7 mouse cellular contexts compared by ENCODE assay signal in the genomic region with DNA sequence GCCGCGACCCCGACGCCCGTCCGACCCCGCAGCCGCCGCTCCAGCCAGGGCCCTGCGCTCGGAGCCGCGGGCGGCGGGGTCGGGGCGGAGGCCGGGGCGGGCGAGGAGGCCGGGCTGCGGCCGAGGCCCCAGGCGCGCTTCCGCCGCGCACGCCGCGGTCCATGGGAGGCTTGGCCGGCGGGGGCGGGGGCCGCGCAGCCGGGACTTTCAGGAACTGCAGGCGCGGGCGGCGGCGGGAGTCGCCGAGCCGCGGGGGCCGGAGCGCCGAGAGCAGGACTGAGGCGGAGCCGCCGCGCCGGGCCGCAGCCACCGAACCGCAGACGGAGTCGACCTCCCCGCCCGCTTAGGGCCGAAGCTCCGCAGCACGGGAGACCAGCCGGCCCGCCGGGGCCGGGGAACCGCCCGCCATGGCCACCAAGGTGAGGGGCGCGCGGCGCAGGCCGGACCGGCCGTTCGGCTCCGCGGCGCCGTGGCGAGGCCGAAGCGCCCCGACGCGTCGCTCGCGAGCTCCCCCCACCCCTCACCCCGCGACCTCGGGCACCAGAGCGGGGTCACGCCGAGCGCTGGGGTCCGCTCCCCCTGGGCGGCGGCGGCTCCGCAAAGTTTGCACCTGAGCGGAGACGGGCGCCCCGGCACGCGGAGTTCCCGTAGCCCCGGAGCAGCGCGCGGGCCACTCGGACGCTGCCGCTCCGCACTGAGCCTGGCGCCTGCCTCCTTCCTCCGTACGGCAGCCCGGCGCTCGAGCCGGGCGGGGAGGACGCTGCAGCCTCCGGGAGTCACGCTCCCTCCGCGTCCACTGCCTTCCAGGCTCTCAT. TPM values are rescaled to one million over a fixed set of nuclear protein-coding genes. Genes with fewer than 3 reads are reported as not detected.
DNase-seq lines count a peak whose midpoint lies in the region; ATAC-seq and TF ChIP-seq lines count a peak whose summit lies in the region.

A gene (plus strand): TSS at position 202 of the 815 bp plus-strand sequence.

- peak; percentile 73 to 83 for DNase-seq in adrenal gland, adult 18-20 months (ENCODE audit: low spot score in 2 of 2)
- peak; percentile 35 for DNase-seq in embryo, embryonic 11.5 days (ENCODE audit: low read depth, low spot score)
- DNase-seq in limb, embryonic 11.5 days (ENCODE audit: low spot score), result peak; percentile 80
- DNase-seq in spleen, adult 12 weeks (ENCODE audit: low spot score), result peak; percentile 41

- no peaks in the 10 kb centered on the region for H3K4me1 ChIP-seq in intestine, postnatal 0 days (replicated peaks; ENCODE audit: control insufficient read depth, insufficient read depth, low read length)
- H3K4me1 ChIP-seq in limb, embryonic 11.5 days (ENCODE audit: control insufficient read depth, insufficient read depth, low read length), result peaks cover 3% of the 10 kb centered on the region; the same call in 1 of the 2 replicates
- peaks cover 14% of the 10 kb centered on the region for H3K4me1 ChIP-seq in midbrain, embryonic 12.5 days

- peak; percentile 73 for ATAC-seq in granulocyte monocyte progenitor cell, adult 5-6 weeks (replicated peaks; ENCODE audit: poor library complexity, severe bottlenecking)
- peak; percentile 67 for ATAC-seq in intestine, postnatal 0 days
- ATAC-seq in limb, embryonic 11.5 days (ENCODE audit: insufficient number of reproducible peaks, low FRiP score, low TSS enrichment, low read depth), result peak; percentile 85
- ATAC-seq in midbrain, embryonic 12.5 days (ENCODE audit: low FRiP score, low read depth), result peak; percentile 87

- TF ChIP-seq CTCF in intestine, postnatal 0 days (IDR thresholded peaks at IDR 0.05; ENCODE audit: low read depth), result 0 out of 2 replicates have a peak, but pooled peaks have one; percentile 9

- peak within 1 kb of the TSS; percentile 77 for H3K4me2 ChIP-seq in intestine, postnatal 0 days (replicated peaks; ENCODE audit: low read depth)
- peak within 1 kb of the TSS; percentile 75 for H3K4me2 ChIP-seq in limb, embryonic 11.5 days (ENCODE audit: low read depth, severe bottlenecking)
- peak within 1 kb of the TSS; percentile 69 for H3K4me2 ChIP-seq in midbrain, embryonic 12.5 days (replicated peaks)

- no peaks in the 10 kb centered on the region for H3K9me3 ChIP-seq in intestine, postnatal 0 days (ENCODE audit: control insufficient read depth)
- H3K9me3 ChIP-seq in limb, embryonic 11.5 days (ENCODE audit: control insufficient read depth, low read length), result no peaks in the 10 kb centered on the region
- no peaks in the 10 kb centered on the region for H3K9me3 ChIP-seq in midbrain, embryonic 12.5 days

- peak within 1 kb of the TSS; percentile 100 for H3K9ac ChIP-seq in intestine, postnatal 0 days (ENCODE audit: low read depth, low read length)
- H3K9ac ChIP-seq in limb, embryonic 11.5 days (ENCODE audit: low read length), result peak within 1 kb of the TSS; percentile 98
- peak within 1 kb of the TSS; percentile 90 for H3K9ac ChIP-seq in midbrain, embryonic 12.5 days (replicated peaks)

- H3K4me3 ChIP-seq in intestine, postnatal 0 days (ENCODE audit: low read depth, low read length), result peak within 1 kb of the TSS; percentile 90
- H3K4me3 ChIP-seq in limb, embryonic 11.5 days (ENCODE audit: low read depth, low read length), result peak within 1 kb of the TSS; percentile 73
- peak within 1 kb of the TSS; percentile 76 for H3K4me3 ChIP-seq in midbrain, embryonic 12.5 days

- under 1% methylated on average over 57 of the region's 131 CpGs for WGBS in intestine, postnatal 0 days
- WGBS in limb, embryonic 11.5 days, result under 1% methylated on average over 104 of the region's 131 CpGs
- under 1% methylated on average over 99 of the region's 131 CpGs for WGBS in midbrain, embryonic 12.5 days

- peak within 1 kb of the TSS; percentile 100 for H3K27ac ChIP-seq in intestine, postnatal 0 days (ENCODE audit: low read depth, low read length)
- H3K27ac ChIP-seq in limb, embryonic 11.5 days (replicated peaks; ENCODE audit: low read depth, low read length), result peak within 1 kb of the TSS; percentile 98
- peak within 1 kb of the TSS; percentile 96 for H3K27ac ChIP-seq in midbrain, embryonic 12.5 days (replicated peaks)

- no peaks in the 10 kb centered on the region for H3K36me3 ChIP-seq in intestine, postnatal 0 days (ENCODE audit: control insufficient read depth, insufficient read depth)
- no peaks in the 10 kb centered on the region for H3K36me3 ChIP-seq in limb, embryonic 11.5 days (ENCODE audit: control insufficient read depth, insufficient read depth, low read length)
- H3K36me3 ChIP-seq in midbrain, embryonic 12.5 days, result no peaks in the 10 kb centered on the region

- no peaks in the 10 kb centered on the region for H3K27me3 ChIP-seq in intestine, postnatal 0 days (replicated peaks; ENCODE audit: control insufficient read depth, insufficient read depth, low read length)
- H3K27me3 ChIP-seq in limb, embryonic 11.5 days (ENCODE audit: control insufficient read depth, insufficient read depth, low read length), result no peaks in the 10 kb centered on the region
- H3K27me3 ChIP-seq in midbrain, embryonic 12.5 days, result no peaks in the 10 kb centered on the region

RNA-seq across cellular contexts. Expression of the gene that starts here (rescaled TPM):
- 10 to 100 TPM; 45.3 TPM for total RNA-seq in adrenal gland, adult 18-20 months (2021)
- 29.5 and 33.9 TPM in 2 replicates for total RNA-seq in granulocyte monocyte progenitor cell, adult 5-6 weeks (2014; fragmentation: Nextera tagmentation)
- total RNA-seq in granulocyte monocyte progenitor cell, adult 5-6 weeks (2017), result 26.9 and 28.8 TPM in 2 replicates
- 91.4 and 95.4 TPM in 2 replicates for polyA plus RNA-seq in intestine, postnatal 0 days (2015; fragmentation: Nextera tagmentation; extraction: Ambion mirVana)
- polyA plus RNA-seq in limb, embryonic 11.5 days (2014; fragmentation: Nextera tagmentation; extraction: Ambion mirVana), result 27.6 and 29.3 TPM in 2 replicates
- 15.5 and 16.3 TPM in 2 replicates for polyA plus RNA-seq in midbrain, embryonic 12.5 days (2016; fragmentation: Nextera tagmentation; extraction: Ambion mirVana)

Comparison
In these comparisons a context has a peak if more than half of its experiments do, and no peak if none do; other contexts are left out.
1. Peak in every context shown above with its lines: DNase-seq, ATAC-seq, H3K4me3 ChIP-seq and H3K27ac ChIP-seq.